Mouse (Mus musculus) neural tube, embryonic 11.5 days (tissue): ENCODE measurements at regions not wholly inside any gene's neighbourhood (a gene's known extent, or its start where the extent isn't known, plus 50 kb on each side); places are given as distances from the start of the nearest gene placed in this dataset.
A peak's percentile ranks its signal among the peaks of the same experiment; 100 is the strongest.

ENCODE experiments used
- ATAC-seq: fragments of 200-750 bp; cut with Nextera tagmentation; 2 replicates; pipeline ENCODE4 v1.8.0; 2017; ENCODE audit warnings: moderate number of reproducible peaks, mild to moderate bottlenecking, moderate TSS enrichment, moderate library complexity; ENCODE audit not compliant: insufficient read depth, low FRiP score, low TSS enrichment
- DNase-seq: peaks from one replicate; pipeline ENCODE4 v3.0.0-alpha.2; 2015; ENCODE audit warnings: low spot score
- H3K27ac ChIP-seq: fragments of 300-500 bp; sonication (generic); 2 replicates; pipeline ENCODE4 v1.5.1; 2014; ENCODE audit warnings: low read depth, mild to moderate bottlenecking, low read length
- H3K27me3 ChIP-seq: fragments of 300-500 bp; sonication (generic); 2 replicates; pipeline ENCODE4 v1.6.1; 2014; ENCODE audit warnings: mild to moderate bottlenecking, low read length, mixed read lengths; ENCODE audit not compliant: control insufficient read depth, insufficient read depth
- H3K36me3 ChIP-seq: fragments of 300-500 bp; sonication (generic); 2 replicates; pipeline ENCODE4 v1.6.1; 2014; ENCODE audit warnings: mild to moderate bottlenecking, low read length, moderate library complexity, mixed read lengths; ENCODE audit not compliant: control insufficient read depth, insufficient read depth
- H3K4me1 ChIP-seq: fragments of 300-500 bp; sonication (generic); 2 replicates; pipeline ENCODE4 v1.6.1; 2014; ENCODE audit warnings: low read length, mixed read lengths; ENCODE audit not compliant: control insufficient read depth, insufficient read depth
- H3K4me2 ChIP-seq: fragments of 300-500 bp; sonication (generic); 2 replicates; pipeline ENCODE4 v1.6.1; 2014; ENCODE audit warnings: low read depth, mild to moderate bottlenecking, moderate library complexity
- H3K4me3 ChIP-seq: fragments of 300-500 bp; sonication (generic); 2 replicates; pipeline ENCODE4 v1.5.1; 2014; ENCODE audit warnings: low read depth, low read length
- H3K9ac ChIP-seq: fragments of 300-500 bp; sonication (generic); 2 replicates; pipeline ENCODE4 v1.6.1; 2014; ENCODE audit warnings: mild to moderate bottlenecking, low read length
- H3K9me3 ChIP-seq: fragments of 300-500 bp; sonication (generic); 2 replicates; pipeline ENCODE4 v1.6.1; 2016; ENCODE audit warnings: low read length; ENCODE audit not compliant: control insufficient read depth
- WGBS: fragments of 180-500 bp; shearing (Covaris S2); extraction: QIAGEN DNeasy Blood & Tissue Kit; methylation state at CpG from one replicate; pipeline ENCODE4 v1.1.7; 2014; 5-methylcytosine and 5-hydroxymethylcytosine counted together

GRCm38 (mm10) chr12:15222497-15223170 is 594.1 kb downstream of the Trib2 start:
- DNase-seq (peak; percentile 15), ATAC-seq (0 out of 2 replicates have a peak, but pooled peaks have one; percentile 14)
- no peak overlapping the region for H3K4me3 ChIP-seq
- H3K4me1 ChIP-seq, result no peaks in the 10 kb centered on the region
- H3K9me3 ChIP-seq, result no peaks in the 10 kb centered on the region
- H3K9ac ChIP-seq, result no peak overlapping the region
- WGBS, result 89% methylated on average over 5 of the region's 5 CpGs
- H3K27ac ChIP-seq, result no peak overlapping the region
- no peak overlapping the region for H3K4me2 ChIP-seq
- no peaks in the 10 kb centered on the region for H3K27me3 ChIP-seq
- H3K36me3 ChIP-seq, result no peaks in the 10 kb centered on the region

GRCm38 (mm10) chr12:15218504-15218903 is 598.2 kb downstream of the Trib2 start:
- 45% methylated on average over 8 of the region's 8 CpGs for WGBS
- Histone ChIP-seq H3K4me1 (no peaks in the 10 kb centered on the region), H3K27ac (no peak overlapping the region), H3K27me3 (no peaks in the 10 kb centered on the region), H3K9me3 (no peaks in the 10 kb centered on the region), H3K4me2 (no peak overlapping the region), H3K9ac (no peak overlapping the region), H3K4me3 (no peak overlapping the region), H3K36me3 (no peaks in the 10 kb centered on the region)
- peak; percentile 60; the same call in 1 of the 2 replicates for ATAC-seq
- peak; percentile 12 for DNase-seq

- Histone ChIP-seq H3K4me1 (no peaks in the 10 kb centered on the region), H3K9me3 (no peaks in the 10 kb centered on the region), H3K27ac (no peak overlapping the region), H3K36me3 (no peaks in the 10 kb centered on the region), H3K27me3 (no peaks in the 10 kb centered on the region), H3K4me3 (no peak overlapping the region), H3K4me2 (no peak overlapping the region), H3K9ac (no peak overlapping the region)
- DNase-seq (no peak), ATAC-seq (no peak)
- 72% methylated on average over 3 of the region's 3 CpGs for WGBS
These were observed 600.5 kb downstream of the Trib2 start for GRCm38 (mm10) chr12:15216180-15216579.

GRCm38 (mm10) chr12:15174411-15175041 is 642.2 kb downstream of the Trib2 start:
- Histone ChIP-seq H3K27ac (no peak overlapping the region), H3K36me3 (no peaks in the 10 kb centered on the region), H3K9ac (no peak overlapping the region), H3K9me3 (no peaks in the 10 kb centered on the region), H3K4me1 (no peaks in the 10 kb centered on the region), H3K4me2 (no peak overlapping the region), H3K4me3 (no peak overlapping the region), H3K27me3 (no peaks in the 10 kb centered on the region)
- DNase-seq (peak; percentile 13), ATAC-seq (no peak)
- WGBS, result 57% methylated on average over 6 of the region's 6 CpGs

GRCm38 (mm10) chr12:15162605-15163004 is 654.1 kb downstream of the Trib2 start:
- Histone ChIP-seq H3K4me2 (no peak overlapping the region), H3K4me3 (no peak overlapping the region), H3K27ac (no peak overlapping the region), H3K4me1 (no peaks in the 10 kb centered on the region), H3K36me3 (no peaks in the 10 kb centered on the region), H3K9ac (no peak overlapping the region), H3K27me3 (no peaks in the 10 kb centered on the region), H3K9me3 (no peaks in the 10 kb centered on the region)
- no peak for DNase-seq
- WGBS, result 86% methylated on average over 5 of the region's 5 CpGs
- no peak for ATAC-seq

- Histone ChIP-seq H3K4me2 (no peak overlapping the region), H3K9me3 (no peaks in the 10 kb centered on the region), H3K4me3 (no peak overlapping the region), H3K36me3 (no peaks in the 10 kb centered on the region), H3K4me1 (no peaks in the 10 kb centered on the region), H3K27me3 (no peaks in the 10 kb centered on the region), H3K9ac (no peak overlapping the region), H3K27ac (no peak overlapping the region)
- ATAC-seq (no peak), DNase-seq (no peak)
- 55% methylated on average over 3 of the region's 3 CpGs for WGBS
These were observed 654.9 kb downstream of the Trib2 start for GRCm38 (mm10) chr12:15161864-15162263.

GRCm38 (mm10) chr12:15160478-15160998 is 656.2 kb downstream of the Trib2 start:
- Histone ChIP-seq H3K9ac (no peak overlapping the region), H3K4me3 (no peak overlapping the region), H3K27ac (no peak overlapping the region), H3K27me3 (no peaks in the 10 kb centered on the region), H3K4me1 (no peaks in the 10 kb centered on the region), H3K36me3 (no peaks in the 10 kb centered on the region), H3K4me2 (no peak overlapping the region), H3K9me3 (no peaks in the 10 kb centered on the region)
- DNase-seq (no peak), ATAC-seq (no peak)
- WGBS, result 85% methylated on average over 2 of the region's 2 CpGs

GRCm38 (mm10) chr12:15146398-15146797 is 670.3 kb downstream of the Trib2 start:
- DNase-seq (no peak), ATAC-seq (no peak)
- Histone ChIP-seq H3K36me3 (no peaks in the 10 kb centered on the region), H3K9me3 (no peaks in the 10 kb centered on the region), H3K27me3 (no peaks in the 10 kb centered on the region), H3K9ac (no peak overlapping the region), H3K4me1 (no peaks in the 10 kb centered on the region), H3K4me3 (no peak overlapping the region), H3K4me2 (no peak overlapping the region), H3K27ac (no peak overlapping the region)
- WGBS, result 84% methylated on average over 2 of the region's 2 CpGs

GRCm38 (mm10) chr12:15137039-15137438 is 679.7 kb downstream of the Trib2 start:
- Histone ChIP-seq H3K4me1 (no peaks in the 10 kb centered on the region), H3K4me3 (no peak overlapping the region), H3K27ac (no peak overlapping the region), H3K9ac (no peak overlapping the region), H3K4me2 (no peak overlapping the region), H3K36me3 (no peaks in the 10 kb centered on the region), H3K27me3 (no peaks in the 10 kb centered on the region), H3K9me3 (no peaks in the 10 kb centered on the region)
- ATAC-seq, result no peak
- no peak for DNase-seq
- WGBS, result 45% methylated on average over 5 of the region's 5 CpGs
